8 mouse cellular contexts compared by ENCODE assay signal in genomic region chr15:93575884-93576283, GRCm38 (mm10). TPM values are rescaled to one million over a fixed set of nuclear protein-coding genes. Genes with fewer than 3 reads are reported as not detected.
DNase-seq lines count a peak whose midpoint lies in the region; ATAC-seq and TF ChIP-seq lines count a peak whose summit lies in the region.

No protein-coding gene starts in this region.

- no peaks in the 10 kb centered on the region for H3K27me3 ChIP-seq in hindbrain, postnatal 0 days (ENCODE audit: insufficient read depth, low read length)
- H3K27me3 ChIP-seq in small intestine, adult 2 months (ENCODE audit: control insufficient read depth, insufficient read depth, low read length) = no peaks in the 10 kb centered on the region

- H3K4me2 ChIP-seq in hindbrain, postnatal 0 days (ENCODE audit: low read depth, low read length) = no peak overlapping the region

- ATAC-seq in hindbrain, postnatal 0 days = 0 out of 2 replicates have a peak, but pooled peaks have one; percentile 58

- peak; percentile 80 for DNase-seq in right cerebral cortex, adult 18-20 months
- no peak for DNase-seq in right cerebral cortex, postnatal 25 days
- DNase-seq in cerebellum, adult 9-10 months = peak; percentile 87
- DNase-seq in forelimb bud, embryonic 11.5 days (ENCODE audit: low read depth, low spot score) = peak; percentile 96
- peak; percentile 96 for DNase-seq in hindbrain, postnatal 0 days (ENCODE audit: low spot score)
- peak; percentile 52 to 72 for DNase-seq in layer of hippocampus, postnatal 25 days (ENCODE audit: extremely low spot score in 1 of 2, low spot score in 1 of 2)
- peak; percentile 61 to 89 for DNase-seq in lung, postnatal 4 days

- peaks cover 4% of the 10 kb centered on the region for H3K9me3 ChIP-seq in hindbrain, postnatal 0 days (ENCODE audit: low read length)

- no peaks in the 10 kb centered on the region for H3K4me1 ChIP-seq in hindbrain, postnatal 0 days (ENCODE audit: insufficient read depth, low read length)
- H3K4me1 ChIP-seq in small intestine, adult 2 months (ENCODE audit: control insufficient read depth, insufficient read depth, insufficient read length, low read length) = no peaks in the 10 kb centered on the region

- TF ChIP-seq CTCF in hindbrain, postnatal 0 days (IDR thresholded peaks at IDR 0.05; ENCODE audit: low read depth) = peak; percentile 85
- TF ChIP-seq CTCF in small intestine, adult 2 months (IDR thresholded peaks at IDR 0.05; ENCODE audit: extremely low read depth, insufficient read length, insufficient replicate concordance, low read depth, low read length) = peak; percentile 51; the same call in 1 of the 2 replicates

- no peak overlapping the region for H3K4me3 ChIP-seq in hindbrain, postnatal 0 days (ENCODE audit: low read length)
- no peak overlapping the region for H3K4me3 ChIP-seq in small intestine, adult 2 months (ENCODE audit: low read depth, low read length)

- H3K9ac ChIP-seq in hindbrain, postnatal 0 days (replicated peaks; ENCODE audit: low read length) = no peak overlapping the region

- TF ChIP-seq POLR2A in small intestine, adult 2 months (IDR thresholded peaks at IDR 0.05; ENCODE audit: low read depth, low read length) = no peak

- 9% methylated on average over 5 of the region's 5 CpGs for WGBS in hindbrain, postnatal 0 days
- WGBS in small intestine, adult 2 months = 6% methylated on average over 5 of the region's 5 CpGs

- no peak overlapping the region for H3K27ac ChIP-seq in hindbrain, postnatal 0 days
- H3K27ac ChIP-seq in small intestine, adult 2 months (ENCODE audit: insufficient read depth, low read depth, low read length) = no peak overlapping the region

- no peaks in the 10 kb centered on the region for H3K36me3 ChIP-seq in hindbrain, postnatal 0 days (ENCODE audit: insufficient read depth, low read length)
- no peaks in the 10 kb centered on the region for H3K36me3 ChIP-seq in small intestine, adult 2 months (ENCODE audit: control insufficient read depth, insufficient read depth, low read length)

RNA-seq across cellular contexts. Expression of gene Prickle1, which starts 19.8 kb away (rescaled TPM):
- 14.5 and 17.1 TPM in 2 replicates for total RNA-seq in hindbrain, postnatal 0 days (2014; rRNA removed)
- 16.0 and 16.2 TPM in 2 replicates for polyA plus RNA-seq in hindbrain, postnatal 0 days (2015; fragmentation: Nextera tagmentation; extraction: Ambion mirVana)
- total RNA-seq in layer of hippocampus, postnatal 25 days (2021) = 10 to 100 TPM; 71.5 to 79.6 TPM
- 1.7 and 1.9 TPM in 2 replicates for polyA plus RNA-seq in small intestine, adult 2 months (2012; rRNA removed)
